Mouse (Mus musculus) frontal cortex, postnatal 25 days (tissue): ENCODE data around the gene Arhgef15.
"Not testable (repeated sequence)": the region's sequence is repeated elsewhere in the genome, so short reads cannot be mapped to it uniquely, and the experiment has no call there.

Experiments
- DNase-seq, 2 experiments: peaks; one replicate each; pipeline ENCODE4 v3.0.0; 2022; ENCODE audit warnings: low spot score in 2 of 2

The Arhgef15 gene

DNA sequence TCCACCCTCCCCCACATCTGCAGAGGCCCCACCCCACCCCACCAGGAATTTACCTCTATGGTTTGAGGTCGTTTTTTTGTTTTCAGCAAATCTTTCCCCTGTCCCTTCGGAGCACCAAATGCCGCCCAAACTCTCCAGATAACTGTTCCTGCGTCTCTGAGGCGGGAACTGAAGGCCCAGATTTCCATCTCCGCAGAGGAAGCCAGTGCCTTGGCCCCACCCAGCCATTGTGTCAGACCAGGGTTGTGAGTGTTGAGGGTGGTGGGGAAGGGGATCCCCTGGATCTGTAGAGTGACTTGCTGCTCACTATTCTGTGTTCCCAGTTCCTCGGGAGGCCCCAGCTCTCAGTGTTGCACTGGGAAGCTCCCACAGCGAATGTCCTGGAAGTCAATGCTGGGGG, at the start of gene Arhgef15:
Gene Arhgef15 (minus strand): TSS at position 173 of the 400 bp plus-strand sequence.
- DNase-seq, result no peak

DNA sequence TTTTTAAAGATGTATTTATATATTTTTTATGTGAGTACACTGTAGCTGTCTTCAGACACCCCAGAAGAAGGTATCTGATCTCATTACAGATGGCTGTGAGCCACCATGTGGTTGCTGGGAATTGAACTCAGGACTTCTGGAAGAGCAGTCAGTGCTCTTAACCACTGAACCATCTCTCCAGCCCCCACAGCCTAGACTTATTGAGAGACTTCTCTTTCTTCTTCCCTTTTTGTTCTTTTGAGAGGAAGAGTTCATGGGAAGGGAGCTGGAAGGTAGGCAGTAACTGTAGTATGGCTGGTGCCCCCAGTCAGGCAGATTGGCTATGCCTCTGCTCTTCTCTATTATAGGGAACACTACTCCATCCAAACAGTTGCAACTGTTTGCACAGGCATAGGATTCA, 49.3 kb upstream of the Arhgef15 start:
- not testable (repeated sequence) for DNase-seq

DNA sequence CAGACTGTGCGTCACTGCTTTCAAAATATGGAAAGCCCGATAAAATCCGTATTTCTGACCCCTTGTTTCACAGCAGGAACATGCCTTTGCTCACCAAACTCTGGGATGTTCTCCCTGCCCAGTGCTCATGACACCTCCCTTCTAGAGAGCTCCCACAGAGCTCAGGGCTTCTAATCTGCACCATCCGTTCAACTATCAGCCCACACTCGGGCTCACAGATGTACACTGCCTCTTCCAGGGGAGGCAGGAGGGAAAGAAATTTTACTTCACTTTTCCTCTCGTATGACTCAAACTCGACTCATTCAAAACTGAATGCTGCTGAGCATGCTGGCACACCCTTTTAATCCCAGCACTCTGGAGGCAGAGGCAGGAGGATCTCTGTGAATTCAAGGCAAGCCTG, 47.9 kb upstream of the Arhgef15 start:
- DNase-seq, result no peak

DNA sequence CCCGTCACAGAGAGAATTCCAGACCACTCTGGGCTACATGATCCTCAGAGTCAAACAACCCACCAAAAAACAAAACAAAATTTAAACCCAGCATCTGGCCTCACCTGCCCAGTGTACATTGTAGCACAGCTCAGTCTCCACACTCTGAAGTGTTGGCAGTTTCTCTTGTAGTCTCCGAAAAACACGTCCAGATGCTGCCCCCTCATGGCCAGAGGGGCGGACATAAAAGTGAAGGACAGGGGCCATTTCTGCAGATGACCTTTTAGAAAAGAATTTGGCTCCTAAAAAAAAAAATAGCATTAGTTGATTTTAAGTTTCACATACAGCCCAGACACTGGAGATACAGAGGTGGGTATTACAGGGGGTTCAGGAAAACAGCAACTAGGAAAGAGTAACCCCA, 46.3 kb upstream of the Arhgef15 start:
- no peak for DNase-seq

DNA sequence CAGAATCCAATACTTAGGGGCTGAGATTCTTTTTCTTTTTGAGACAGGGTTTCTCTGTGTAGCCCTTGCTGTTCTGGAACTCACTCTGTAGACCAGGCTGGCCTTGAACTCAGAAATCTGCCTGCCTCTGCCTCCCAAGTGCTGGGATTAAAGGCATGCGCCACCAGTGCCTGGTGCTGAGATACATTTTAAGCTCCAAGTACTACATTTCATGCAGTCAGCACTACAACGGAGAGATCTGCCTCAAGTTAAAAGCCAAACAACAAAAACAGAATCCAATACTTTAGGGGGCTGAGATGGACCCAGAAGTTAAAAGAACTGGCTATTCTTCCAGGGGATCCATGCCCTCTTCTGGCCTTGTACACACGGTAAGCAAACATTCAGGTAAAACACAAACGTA, 45.5 kb upstream of the Arhgef15 start:
- not testable (repeated sequence) for DNase-seq

DNA sequence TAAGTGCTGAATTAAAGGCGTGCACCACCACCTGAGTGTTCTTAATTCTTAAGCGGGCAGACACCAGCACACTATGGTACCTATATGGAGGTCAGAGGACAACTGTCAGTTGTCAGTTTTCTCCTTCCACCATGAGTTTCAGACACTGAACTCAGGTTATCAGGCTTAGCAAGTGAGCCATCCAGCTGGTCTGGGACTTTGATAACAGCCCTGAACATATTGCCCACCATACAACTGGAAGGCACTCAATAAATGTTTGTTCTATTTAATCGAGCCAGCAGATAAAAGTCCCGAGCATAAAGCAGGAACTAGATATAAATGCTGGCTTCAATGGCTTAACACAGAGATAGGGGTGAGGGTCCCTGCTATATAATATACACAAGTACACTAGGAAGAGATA, 39.8 kb upstream of the Arhgef15 start:
- DNase-seq, result no peak

DNA sequence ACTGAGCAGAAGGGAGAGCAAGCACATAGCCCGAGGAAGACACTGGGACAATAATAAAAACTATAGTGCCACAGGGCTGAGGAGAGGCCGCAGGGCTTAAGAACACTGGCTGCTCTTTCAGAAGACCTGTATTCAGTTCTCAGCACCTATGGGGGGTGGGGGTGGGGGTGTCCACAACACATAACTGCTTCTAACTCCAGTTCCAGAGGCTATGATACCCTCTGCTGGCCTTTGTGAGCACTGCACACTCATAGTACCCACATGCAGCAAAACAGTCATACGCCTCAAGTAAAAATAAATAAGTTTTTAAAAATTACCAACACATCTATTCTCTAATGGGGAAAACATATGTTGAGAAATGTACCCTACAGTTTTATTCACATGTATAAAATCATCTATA, 37.1 kb upstream of the Arhgef15 start:
- no peak for DNase-seq

DNA sequence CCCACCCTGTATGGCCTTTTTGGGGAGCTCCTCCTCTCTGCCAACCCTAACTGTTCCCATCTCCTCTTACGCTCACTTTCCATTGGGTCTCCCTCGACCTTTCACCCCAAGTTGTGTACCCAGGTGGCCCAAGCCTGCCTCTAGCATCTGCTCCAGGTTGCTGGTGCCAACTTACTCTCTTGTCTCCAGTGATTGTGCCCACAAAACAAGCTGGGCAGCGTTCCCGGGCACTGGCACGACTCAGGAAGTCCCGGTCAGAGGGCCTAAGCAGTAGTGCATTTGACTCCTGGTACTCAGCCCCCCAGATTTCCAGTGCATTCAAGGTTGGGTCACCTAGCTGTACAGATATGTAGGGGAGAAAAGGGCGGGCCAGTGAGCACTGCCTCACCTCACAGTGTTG, 35.8 kb upstream of the Arhgef15 start:
- DNase-seq, result no peak

DNA sequence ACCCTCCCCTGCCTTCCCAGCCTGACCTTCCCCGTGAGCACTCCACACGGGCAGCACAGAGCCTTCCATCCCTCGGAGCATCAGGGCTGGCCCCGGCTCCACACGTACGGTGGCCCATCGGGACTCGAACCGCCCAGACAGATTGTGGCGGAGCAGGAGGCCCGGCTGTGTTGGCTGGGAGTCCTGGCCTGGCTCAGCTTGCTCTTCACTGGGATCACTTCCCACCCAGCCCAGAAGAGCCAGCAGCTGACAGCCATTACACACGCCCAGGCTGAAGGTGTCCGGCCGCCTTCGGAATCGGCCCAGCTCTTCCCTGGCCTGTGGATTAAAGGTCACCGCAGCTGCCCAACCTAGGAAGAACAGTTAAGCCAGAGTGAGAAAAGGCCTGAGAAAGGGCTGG, 31.1 kb upstream of the Arhgef15 start:
- DNase-seq, result no peak

DNA sequence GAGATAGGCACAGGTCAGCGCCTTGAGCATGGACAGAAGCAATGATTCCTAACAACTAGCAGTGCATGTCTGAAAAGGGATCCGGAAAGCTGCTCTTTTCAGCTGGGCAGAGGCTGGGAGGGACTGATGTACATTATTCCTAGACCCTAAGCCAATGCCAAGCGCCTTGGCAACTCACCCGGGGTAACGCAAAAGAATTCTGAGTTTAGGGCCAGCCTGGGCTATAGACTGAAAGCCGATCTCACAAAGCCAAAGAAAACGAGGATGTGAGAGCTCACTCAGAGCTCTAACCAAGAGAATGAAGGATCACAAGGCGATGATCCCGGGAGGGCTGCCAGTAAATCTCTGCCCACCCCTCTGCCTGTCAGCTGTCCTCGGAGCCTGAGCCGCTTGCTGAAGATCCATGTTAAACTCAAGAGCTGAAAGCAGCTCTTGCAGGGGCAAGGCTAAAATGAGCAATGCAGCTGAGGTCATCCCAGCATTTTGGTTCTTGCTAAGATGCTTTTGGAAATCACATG, 30.1 kb upstream of the Arhgef15 start:
- DNase-seq, result no peak

DNA sequence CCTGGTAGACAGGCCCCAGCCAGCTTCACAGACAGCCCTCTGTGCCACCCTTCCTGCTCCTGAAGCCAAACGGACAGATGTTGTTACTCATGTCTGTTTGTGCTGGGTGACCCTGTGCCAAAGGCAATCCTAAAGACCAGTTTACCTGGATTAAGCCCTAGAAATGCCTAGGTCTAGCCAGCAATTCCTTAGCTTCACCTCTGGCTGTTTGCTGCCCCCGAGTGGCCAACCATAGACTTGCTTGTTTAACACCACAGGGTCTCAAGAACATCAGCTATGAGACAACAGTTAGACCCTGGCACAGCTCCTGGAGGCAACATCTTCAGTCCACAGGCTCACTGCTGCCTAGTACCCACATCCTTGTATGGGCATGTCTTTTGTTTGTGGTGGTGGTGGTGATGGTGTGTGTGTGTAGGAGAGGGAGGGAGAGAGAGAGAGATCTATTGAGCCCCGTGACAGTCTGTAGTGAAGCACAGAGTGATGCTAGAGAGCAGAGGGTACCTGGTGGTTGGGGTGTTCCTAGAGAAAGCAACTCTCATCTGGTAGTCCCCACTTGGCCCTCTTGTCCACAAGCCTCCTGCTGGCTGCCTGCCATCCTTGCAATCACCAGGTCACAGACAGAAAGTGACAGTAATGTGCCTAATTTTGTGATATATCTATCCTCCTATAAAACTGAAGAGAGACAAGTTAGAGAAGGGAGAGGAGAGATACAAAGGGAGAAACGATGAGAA, 25.5 kb upstream of the Arhgef15 start:
- DNase-seq, result peak; percentile 56 to 65

DNA sequence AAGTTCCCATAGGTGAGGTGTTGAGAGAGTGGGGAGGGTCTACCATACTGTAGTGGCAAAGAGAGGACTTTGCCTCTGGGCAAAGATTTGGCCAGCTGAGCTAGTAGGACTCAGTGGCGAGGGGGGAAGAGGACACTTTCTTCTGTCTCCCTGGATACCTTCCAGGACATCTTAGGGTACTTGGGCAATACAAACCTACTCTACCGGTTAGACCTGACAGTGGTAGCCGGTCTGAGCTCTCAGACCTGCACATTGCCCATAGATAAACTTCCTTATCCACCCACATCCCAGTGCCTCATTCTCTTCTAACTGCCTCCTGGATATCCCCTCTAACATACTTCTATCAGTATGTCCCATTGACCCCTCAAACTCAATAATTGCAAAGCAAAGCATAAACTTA, 23.6 kb upstream of the Arhgef15 start:
- DNase-seq, result no peak

DNA sequence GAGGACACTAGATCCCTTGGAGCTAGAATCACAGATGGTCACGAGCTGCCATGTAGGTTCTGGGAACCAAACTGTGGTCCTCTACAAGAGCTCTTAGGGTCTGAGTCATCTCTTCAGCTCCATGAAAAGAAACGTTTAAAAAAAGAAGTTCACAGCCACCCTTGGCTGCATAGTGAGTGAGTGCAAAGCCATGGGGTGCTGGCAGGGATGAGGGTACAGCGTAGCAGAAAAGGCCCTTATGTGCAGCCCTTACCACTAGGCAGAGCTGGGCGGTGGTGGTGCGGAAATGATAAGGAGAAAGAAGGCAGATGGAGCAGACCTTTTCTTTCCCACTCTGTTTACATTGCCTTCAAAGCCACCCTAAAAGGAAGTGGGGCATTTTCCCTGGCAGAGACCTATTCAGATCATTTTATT, 22.0 kb upstream of the Arhgef15 start:
- no peak for DNase-seq

DNA sequence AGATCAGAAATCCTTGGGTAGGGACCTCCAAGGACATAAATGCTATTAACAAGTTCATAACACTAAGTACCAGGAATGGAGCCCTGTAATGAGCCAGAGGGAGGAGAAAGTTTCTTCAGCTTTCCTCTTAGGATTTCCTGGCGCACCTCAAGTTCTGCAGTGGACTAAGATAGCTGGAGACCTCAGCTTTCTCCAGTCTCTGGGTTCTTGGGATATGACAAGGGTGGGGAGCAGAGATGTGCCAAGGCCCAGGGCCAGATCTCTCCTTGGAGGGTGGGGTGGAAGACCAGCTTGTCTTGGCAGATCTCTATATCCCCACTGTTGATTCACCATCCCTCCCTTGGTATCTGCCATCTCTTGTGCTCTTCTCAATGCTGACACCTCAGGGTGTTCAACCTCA, 18.3 kb upstream of the Arhgef15 start:
- DNase-seq, result no peak

DNA sequence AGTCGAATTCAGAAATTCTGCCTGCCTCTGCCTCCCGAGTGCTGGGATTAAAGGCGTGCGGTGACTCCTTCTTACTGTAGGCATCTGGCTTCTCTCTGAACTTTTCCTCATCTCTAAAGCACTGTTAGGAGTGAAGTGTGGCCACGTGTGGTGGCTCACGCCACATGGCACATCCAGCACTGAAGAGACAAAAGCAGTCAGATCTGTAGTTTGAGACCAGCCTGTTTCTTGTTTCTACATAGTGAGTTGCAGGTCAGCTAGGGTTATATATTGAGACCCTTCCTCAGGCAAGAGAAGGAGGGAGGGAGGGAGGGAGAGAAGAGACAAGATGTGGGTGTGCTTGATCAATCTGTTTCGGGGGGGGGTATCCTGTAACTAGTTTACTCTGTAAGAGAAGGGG, 17.8 kb upstream of the Arhgef15 start, which contains the start of gene Rangrf:
Gene Rangrf (minus strand): TSS at position 101 of the 400 bp plus-strand sequence.
- DNase-seq, result no peak

DNA sequence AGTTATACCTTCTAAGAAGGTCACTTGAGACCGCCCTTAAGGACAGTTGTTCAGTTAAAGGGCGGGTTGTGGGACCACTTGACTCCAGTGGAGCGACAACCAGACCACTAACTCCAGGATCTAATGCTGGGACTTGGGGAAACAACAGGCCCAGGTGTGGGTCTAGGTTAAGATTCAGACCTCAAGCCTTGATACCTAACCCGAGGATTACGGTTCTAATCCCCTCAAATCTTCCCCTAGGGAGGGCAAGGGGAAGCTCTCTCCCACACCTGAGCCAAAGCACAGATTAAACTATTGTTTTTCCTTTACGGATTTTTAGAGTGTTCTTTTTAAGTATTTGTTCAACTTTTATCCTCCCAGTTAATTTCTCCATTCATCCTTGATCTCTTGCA, 16.8 kb upstream of the Arhgef15 start:
- DNase-seq, result no peak

DNA sequence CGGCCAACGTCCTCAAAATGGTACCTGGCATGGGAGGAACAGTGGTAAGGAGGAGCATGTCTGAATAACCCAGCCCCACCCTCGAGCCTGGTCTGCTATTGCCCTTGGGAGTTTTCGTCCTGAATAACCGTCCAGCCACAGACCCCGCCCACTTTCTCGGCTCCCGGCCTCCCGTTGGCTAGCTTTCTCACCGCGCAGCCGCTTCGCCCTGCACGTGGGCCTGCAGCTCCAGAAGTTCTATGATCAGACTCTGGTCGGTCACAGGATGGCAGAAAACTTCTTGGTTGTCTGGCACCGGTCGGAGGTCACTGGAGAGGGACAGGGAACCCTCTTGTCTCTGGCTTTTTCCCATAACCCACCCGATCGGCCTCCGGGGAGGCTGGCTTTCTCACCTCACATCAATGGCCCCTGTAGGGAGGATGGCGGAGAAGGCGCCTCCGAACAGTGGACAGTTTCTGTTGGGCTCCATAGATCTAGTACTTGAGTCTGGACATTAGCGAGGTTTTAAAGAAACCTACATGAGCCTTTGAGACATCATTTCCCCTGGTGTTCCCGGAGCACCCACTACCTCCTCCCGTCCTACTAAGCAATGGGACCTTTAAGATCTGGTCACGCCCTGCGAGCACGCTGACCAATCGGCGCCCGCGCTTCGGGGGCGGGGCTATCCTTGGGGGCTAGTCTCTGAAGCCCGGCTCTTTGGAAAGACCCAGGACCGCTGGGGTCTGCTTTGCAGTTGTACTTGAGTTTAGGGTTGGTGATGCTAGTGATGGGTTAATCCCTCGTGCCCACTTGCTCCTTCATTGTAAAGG, 16.2 kb upstream of the Arhgef15 start:
- DNase-seq, result peak; percentile 63 to 67

DNA sequence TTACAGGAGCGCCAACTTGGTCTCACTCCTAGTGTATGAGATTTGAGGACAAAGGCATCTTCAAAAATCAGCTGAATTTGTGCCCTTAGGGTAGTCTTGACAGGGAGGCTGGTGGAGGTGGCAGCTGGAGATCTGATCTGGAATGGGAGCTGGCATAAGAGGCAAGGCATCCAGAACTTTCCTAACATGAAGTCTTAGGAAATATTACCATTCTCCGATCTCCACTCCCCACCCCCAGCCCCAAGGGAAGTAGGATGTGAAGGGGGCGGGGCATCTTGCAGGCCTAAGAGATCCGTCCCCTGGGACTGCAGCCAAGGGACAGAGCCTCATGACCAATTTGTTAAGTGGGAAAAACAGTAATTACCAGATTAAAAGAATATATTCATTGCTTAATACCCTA, 13.0 kb upstream of the Arhgef15 start:
- DNase-seq, result no peak

DNA sequence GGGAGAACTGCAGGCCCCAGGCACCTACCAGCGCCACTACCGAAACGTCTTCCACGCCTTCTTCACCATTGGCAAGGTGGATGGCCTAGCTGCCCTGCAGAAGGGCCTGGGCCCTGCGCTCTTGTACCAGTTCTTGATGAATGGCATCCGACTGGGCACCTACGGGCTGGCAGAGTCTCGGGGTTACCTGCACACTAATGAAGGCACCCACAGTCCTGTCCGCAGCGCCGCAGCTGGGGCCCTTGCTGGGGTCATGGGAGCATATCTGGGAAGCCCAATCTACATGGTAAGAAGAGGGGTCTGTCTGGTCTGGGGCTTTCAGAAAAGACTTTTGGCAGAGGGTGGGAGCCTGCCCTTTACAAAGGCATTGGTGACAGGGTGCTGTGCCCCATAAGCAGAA, 11.5 kb upstream of the Arhgef15 start:
- no peak for DNase-seq

DNA sequence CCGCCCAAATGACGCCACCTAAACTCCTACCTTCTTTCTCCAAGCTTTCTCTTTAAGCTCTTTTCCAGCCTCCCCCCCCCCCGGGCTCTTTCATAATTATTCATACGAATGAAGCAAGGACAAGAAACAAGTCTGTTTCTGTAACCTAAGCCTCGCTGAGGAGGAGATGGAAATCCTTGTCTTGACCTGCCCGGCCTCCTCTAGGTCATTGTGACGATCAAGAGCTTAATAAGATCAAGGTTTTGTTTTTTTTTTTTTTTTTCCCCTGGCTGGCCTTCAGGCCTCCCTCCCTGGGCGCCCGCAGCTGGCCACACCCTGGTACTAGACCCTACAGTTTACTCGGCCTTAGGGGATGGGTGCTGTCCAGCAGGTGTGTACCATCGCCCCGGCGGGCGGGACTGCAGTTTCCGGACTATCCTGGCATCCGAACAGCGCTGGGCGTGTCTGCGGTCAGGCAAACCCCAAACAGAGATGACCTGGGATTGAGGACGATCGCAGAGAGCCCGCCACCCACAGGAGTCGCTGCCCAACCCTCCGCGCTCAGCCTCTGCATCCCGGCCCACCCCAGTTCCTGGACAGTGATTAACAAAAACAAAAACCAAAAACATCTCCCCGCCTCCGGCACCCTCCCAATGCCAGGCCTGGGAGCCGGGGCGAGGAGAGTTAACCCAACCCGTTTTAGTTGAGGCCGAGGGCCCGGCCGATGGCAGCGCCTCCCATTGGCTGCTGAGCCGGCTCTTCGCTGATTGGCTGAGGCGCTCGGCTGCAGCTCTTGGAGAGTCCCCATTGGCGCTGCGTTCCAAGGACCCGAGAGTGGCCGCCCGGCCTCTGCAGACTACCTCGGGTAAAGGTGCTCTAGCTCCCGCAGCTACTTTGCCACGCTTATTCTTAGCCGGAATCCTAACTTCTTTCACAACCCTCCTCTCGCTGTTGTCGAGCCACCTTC, 10.3 kb upstream of the Arhgef15 start, which contains the start of gene Slc25a35:
Gene Slc25a35 (plus strand): TSS at position 795 of the 946 bp plus-strand sequence.
- peak; percentile 80 to 85 for DNase-seq

DNA sequence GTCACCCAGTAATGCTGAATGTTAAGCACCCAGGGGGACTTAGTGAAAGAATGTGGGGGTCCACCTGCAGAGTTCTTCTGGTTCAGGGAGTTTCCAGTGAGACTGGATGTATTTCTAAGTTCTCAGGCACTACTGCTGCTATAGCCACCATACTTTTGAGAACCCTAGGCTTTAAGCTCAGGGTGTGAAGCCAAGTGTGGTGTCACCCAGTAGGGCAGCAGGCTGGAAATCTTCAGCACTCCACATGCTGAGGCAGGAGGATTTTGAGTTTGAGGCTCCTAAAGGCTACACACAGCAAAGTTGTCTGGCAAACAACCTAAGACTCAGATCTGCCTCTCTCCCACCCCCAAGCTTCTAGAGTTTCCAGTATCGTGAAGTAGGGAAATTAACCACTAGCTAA, 9.3 kb upstream of the Arhgef15 start:
- no peak for DNase-seq

DNA sequence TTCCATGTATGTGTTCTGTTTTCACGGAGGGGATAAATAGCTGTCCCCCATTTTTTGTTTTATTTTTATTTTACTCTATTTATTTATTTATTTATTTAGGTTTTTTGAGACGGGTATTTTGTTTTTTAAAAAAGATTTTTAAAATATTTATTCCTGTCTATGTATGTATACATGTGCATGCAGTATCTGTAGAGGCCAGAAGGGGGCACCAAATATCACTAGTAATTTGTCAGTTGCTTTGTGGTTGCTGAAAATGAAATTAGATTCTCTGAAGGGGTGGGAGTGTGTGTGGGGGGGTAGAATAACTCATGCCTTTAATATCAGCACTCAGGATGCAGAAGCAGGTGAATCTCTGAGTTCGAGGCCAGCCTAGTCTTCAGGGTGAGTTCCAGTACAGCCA, 8.6 kb upstream of the Arhgef15 start:
- no peak for DNase-seq
